Mouse (Mus musculus): ENCODE data around the gene Trmu.

DNA sequence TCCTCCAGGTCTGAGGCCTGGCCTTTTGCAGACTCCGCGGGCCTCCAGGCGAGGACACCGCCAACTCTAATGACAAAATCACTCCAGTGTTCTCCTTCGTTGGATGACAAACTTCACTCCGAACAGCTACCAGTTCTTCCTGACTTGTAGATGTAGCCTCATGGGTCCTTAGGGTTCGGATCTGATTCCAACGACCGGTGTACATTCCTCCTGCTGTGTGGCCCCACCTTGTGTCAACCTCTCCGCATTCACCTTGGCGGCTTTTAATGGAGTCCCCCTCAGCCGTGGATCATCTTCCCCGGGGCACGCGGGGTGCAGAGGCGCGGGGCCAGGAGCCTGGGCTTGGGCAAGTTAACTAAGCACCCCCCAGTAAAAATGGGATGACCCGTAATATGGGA, 385 bp downstream of the Trmu start:
- TF ChIP-seq CTCF (IDR thresholded peaks at IDR 0.05; ENCODE audit: insufficient read depth, low read depth, low read length): no peak
- TF ChIP-seq POLR2A (IDR thresholded peaks at IDR 0.05; ENCODE audit: insufficient read depth, low read depth, low read length): no peak
